Mouse (Mus musculus) yolk sac, embryonic 10.5 days (tissue): ENCODE measurements around the gene Bpifc.

ENCODE experiments used
- DNase-seq: peaks from one replicate; pipeline ENCODE4 v3.0.0-alpha.2; 2017; ENCODE audit warnings: low spot score

Gene Bpifc

GRCm38 (mm10) chr10:85951765-85952443, 59.8 kb downstream of the Bpifc start:
- no peak for DNase-seq

GRCm38 (mm10) chr10:85948483-85949196, 63.1 kb downstream of the Bpifc start:
- no peak for DNase-seq

- no peak for DNase-seq
Observed at GRCm38 (mm10) chr10:85936280-85936965, 75.3 kb downstream of the Bpifc start.

- DNase-seq: no peak
Observed at GRCm38 (mm10) chr10:85929962-85930361, 81.7 kb downstream of the Bpifc start.

GRCm38 (mm10) chr10:85929208-85929591, 82.5 kb downstream of the Bpifc start:
- no peak for DNase-seq

- DNase-seq: peak; percentile 59
Observed at GRCm38 (mm10) chr10:85928499-85929207, 83.0 kb downstream of the Bpifc start.

- DNase-seq: no peak
Observed at GRCm38 (mm10) chr10:85927676-85928445, 83.8 kb downstream of the Bpifc start, which contains the start of gene Ascl4. TSS of gene Ascl4 (plus strand) at chr10:85927681.

GRCm38 (mm10) chr10:85916498-85917309, 95.0 kb downstream of the Bpifc start, which contains the start of gene Prdm4:
TSS of gene Prdm4 (minus strand) at chr10:85917142.
- DNase-seq: peak; percentile 97
